Mouse (Mus musculus): ENCODE results near the gene Krt79.

DNA sequence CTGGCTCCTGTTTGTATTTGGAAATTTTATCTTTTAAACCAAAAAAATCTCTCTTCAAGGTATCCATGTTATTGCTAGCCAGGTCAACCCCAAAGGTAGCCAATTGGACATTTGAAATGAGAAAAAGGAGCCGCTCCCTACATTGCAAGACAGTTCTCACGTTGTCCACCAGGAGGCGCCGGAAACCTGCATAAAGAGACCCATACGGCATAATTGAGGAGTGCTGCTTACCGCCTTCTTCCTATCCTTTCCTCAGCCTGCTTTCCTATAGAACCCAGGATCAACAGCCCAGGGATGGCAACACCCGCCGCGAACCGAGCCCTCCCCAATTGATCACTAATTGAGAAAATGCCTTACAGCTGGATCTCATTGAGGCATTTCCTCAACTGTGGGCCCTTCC, 48.0 kb upstream of the Krt79 start:
- TF ChIP-seq HCFC1 (IDR thresholded peaks at IDR 0.05; ENCODE audit: borderline replicate concordance, insufficient read depth, low read length) = no peak
- no peak for TF ChIP-seq ZNF384 (IDR thresholded peaks at IDR 0.05; ENCODE audit: low read depth, low read length)
- no peak for TF ChIP-seq MAFK (IDR thresholded peaks at IDR 0.05; ENCODE audit: insufficient read depth, low read depth, low read length)
- no peak for TF ChIP-seq CHD2 (IDR thresholded peaks at IDR 0.05; ENCODE audit: low read depth, low read length)

All from ES-E14 (cell line).